Mouse (Mus musculus) gastrocnemius, postnatal 36 days (tissue): ENCODE results near the gene Slc39a11. TPM values are rescaled to one million over a fixed set of nuclear protein-coding genes. Genes with fewer than 3 reads are reported as not detected.

Experiments
- DNase-seq, 2 experiments: peaks; one replicate each; pipeline ENCODE4 v3.0.0; 2022
- intact Hi-C: fragments of 180-260 bp; cut with DNase I; formaldehyde crosslinking; loops from one replicate; pipeline ENCODE4 v1.15.1; 2025
- total RNA-seq, 2 experiments: library from RNA; stranded (reverse); gene quantifications; 2 replicates each; pipeline ENCODE4 v1.2.3; 2021

The Slc39a11 gene
- total RNA-seq, 2 experiments from 2014 or later = 2.4 to 2.8 TPM

DNA sequence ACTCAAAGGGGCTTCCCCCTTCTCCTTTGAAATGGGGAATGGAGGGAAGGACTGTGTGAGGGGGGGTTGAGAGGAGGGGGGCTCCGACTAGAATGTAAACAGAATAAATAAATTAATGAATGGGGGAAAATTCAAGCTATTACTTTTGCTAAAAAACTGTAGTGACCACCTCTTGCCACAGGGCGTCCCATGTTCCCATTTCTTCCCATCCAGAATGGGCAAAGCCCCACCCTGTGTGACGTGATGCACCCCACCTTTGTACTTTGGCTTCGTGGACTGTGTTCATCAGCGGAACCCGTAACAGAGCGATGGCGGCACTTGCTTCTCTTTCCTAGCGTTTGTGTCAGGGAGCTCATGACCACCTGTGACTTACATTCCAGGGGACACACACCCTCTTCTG is 273.8 kb downstream of the Slc39a11 start:
- intact Hi-C loops = no loop called here

DNA sequence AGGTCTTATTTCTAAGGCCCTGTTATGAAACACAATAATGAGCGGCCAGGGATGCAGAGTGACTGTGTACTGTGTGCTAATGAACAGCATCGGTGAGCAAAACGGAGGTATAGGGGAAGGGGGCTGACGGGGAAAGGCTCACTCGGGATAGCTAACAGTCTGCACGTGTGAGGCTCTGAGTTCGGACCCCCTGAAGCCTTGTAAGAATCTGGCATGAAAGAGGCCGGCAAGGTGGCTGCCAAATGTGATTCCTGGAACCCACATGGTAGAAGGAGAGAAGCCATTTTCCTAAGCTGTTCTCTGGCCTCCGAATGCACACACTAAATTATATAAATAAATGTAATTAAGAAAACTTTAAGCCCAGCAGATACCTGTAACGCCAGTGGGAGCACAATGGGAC is 276.0 kb downstream of the Slc39a11 start:
- intact Hi-C loops = no loop called here
- no peak for DNase-seq

More for the DNA sequence above, 273.8 kb downstream of the Slc39a11 start:
- no peak for DNase-seq

DNA sequence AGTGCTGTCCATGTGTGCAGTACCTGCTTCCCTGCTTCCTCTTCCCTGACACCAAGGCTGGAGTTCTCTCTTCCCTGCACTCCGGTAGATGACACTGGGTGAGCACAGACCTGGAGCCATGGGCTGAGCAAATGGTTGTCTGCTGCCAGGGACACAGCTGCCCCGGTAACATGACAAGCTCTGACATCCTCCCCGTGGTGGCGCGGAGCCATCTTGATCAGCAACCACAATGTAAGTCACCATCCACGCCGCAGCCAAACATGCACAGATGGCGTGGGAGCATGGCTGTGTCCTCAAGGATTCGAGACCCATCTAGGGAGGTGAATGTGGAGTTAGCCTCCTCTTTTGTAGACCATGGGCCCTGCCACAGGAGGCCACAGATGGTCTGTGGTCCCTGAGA is 276.5 kb downstream of the Slc39a11 start:
- intact Hi-C loops = no loop called here
- no peak for DNase-seq

DNA sequence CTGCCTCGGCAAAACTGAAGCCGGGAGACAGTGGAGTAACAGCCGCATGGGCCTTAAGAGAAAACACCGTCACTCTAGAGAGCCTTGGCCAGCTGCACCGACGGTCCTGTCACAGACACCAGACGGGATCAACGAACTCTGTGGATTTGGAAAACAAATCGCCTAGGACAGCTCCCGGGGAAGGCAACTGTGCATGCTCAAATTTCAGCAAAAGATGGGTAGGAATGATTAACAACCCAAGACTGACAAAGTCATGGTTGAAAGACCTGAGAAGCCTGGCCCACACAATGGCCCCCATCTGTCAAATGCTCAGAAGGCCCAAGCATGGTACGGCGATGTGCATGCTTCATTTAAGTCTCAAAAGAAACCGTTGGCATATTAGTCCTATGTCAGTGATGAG is 281.8 kb downstream of the Slc39a11 start:
- intact Hi-C loops = no loop called here

DNA sequence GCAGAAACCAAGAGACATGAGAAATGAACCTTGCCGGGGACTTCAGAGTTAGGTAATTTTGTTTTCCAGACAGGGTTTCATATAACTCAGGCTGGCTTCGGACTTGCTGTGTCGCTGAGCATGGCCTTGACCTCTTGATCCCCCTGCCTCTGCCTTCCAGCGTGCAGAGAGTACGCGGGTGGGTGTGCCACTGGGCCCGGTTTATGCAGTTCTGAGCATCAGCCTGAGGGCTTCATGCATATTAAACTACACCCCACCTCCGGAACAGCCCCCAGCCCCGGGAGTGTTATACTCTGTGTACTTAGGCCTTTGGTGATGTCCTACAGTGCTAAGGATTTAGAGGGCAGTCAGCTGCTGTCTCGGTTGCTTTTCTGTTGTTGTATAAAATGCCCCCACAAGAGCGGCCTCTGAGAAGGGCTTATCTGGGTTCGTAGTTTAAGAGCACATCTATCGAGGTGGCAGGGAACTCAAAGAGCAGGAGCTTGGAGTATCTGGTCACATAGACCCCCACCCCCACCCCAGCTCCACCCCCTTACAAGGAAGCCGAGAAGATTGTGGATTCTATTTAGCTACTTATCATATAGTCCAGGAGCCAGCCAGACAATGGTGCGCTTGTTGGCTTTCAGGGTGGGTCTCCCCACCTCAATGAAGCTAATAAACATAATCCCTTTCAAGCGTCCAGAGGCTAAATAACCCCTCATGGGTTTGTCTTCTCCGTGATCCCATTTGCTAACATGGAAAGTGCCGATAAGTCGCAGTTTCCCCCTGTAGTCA is 283.4 kb downstream of the Slc39a11 start:
- intact Hi-C loops = no loop called here

More for the DNA sequence above, 281.8 kb downstream of the Slc39a11 start:
- DNase-seq = no peak

DNA sequence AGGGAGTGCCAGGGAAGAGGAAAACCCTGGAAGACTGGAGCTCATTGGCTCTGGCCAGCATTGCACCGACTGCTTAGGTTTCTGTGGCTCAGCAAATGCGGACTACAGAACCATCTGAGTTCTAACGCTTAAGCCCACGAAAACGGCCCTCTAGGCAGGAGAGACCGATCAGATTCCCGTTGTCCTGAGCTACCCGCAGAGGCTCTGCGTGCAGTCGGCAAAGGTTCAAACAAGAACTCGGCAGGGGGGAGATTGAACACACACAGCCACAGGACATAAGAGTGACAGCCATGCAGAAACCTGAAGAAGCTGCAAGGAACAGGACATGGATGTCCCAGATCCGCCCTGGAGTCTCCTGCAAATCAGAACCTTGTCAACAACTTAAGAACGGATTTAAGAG is 286.1 kb downstream of the Slc39a11 start:
- intact Hi-C loops = no loop called here
- no peak for DNase-seq

More for the DNA sequence above, 283.4 kb downstream of the Slc39a11 start:
- no peak for DNase-seq

DNA sequence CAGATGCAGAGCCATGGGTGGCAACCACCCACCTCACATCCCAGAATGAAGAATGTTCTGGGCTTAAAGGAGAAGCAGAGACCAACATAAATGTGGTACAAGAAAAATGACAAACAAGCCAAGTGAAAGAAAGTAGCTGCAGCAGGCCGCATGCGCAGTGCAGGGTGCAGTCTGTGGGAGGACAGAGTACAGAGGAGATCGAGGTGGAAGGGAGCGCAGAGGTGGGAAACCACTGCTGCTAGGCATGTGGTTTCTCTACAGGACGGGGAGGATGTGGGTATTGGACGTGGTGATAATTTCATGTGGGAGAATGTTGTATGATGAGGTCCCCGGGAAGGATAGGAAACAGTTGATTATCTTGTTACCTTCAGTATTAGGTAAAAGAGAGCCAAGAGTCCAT is 287.3 kb downstream of the Slc39a11 start:
- no peak for DNase-seq
- intact Hi-C loops = no loop called here

DNA sequence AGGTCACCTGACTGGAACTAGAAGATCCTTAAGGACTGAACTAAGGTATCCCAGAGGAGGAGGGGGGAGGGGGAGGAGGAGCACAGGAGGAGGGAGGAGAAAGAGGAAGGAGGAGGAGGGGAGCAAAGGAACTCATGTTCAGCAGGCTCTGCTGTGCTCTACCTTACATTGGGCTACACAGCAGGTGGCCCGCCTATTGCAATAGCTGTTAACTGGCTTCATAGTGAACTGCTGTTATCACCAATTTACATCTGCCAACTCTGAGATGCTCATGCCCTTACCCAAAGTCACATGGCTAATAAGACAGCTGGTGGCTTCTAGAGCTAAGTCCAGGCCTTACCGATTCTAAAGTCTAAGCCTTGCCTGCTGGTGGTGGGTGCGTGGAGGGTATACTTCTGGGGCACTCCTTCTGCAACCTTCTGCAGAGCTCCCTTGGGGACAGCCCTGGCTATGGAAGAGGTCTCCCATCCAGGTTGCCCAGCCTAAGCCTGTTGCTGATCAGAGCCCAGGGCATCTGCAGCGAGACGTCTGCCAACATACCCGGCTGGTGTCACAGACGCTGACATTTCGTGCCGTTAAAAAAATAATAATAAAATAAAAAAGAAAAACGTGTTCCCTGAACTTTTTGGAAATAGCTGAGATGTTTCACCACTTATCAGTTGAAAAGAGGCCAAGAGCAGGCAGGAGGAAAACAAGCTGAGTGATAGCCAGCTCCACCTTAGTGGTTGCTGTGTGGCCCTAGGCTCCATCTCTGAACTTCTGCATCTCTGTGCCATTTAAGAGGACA is 289.6 kb downstream of the Slc39a11 start:
- intact Hi-C loops = no loop called here
- DNase-seq = no peak

DNA sequence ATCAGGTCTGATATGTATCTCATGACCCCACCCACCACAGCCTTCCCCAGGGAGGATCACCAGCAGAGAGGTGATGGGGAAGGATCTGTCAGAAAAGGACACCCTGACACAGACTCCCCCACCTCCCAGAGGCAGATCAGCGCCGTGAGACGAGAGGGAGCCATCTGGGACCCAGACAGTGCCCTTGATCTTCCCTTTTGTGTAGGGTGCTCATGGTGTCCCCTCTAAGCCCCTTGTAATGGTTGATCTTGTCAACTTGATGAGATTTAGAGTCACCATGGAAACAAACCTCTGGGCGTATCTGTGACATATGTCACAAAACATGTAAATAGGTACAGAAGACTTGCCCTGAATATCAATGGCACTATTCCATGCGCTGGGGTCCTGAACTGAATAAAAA is 293.9 kb downstream of the Slc39a11 start:
- no peak for DNase-seq
- intact Hi-C loops = no loop called here

DNA sequence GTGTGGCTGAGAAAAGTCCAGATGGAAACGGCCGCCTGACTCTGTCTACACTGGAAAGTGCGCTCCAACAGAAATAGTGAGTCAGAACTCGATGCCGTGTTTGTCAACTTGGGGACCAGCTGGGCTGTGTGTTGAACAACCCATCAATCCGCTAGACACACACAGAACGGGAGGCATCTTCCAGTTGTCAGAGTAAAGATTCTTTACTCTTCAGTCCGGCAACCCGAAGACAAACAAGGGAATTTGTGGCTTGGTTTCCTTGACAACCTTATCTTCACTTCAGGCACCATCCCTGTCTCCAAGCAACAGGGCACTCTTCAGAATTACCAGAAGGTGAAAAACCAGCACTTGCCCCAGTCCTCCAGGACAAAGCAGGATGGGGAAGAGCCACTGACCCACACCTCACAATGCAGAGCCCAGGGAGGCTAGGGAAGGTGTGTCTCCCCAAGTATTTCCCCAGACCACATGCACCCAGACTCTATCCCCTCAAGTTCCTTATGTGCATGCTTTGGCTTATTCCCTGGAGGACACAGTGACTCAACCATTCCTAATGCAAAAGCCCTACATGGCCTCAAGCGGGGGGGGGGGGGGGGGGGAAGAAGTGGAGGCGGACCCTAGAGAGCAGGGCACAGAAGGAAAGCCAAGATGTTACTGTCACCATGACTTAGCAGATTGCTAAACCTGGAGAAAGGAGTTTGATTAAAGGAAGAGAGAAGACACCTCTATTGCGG is 297.6 kb downstream of the Slc39a11 start:
- intact Hi-C loops = no loop called here
- DNase-seq = no peak

DNA sequence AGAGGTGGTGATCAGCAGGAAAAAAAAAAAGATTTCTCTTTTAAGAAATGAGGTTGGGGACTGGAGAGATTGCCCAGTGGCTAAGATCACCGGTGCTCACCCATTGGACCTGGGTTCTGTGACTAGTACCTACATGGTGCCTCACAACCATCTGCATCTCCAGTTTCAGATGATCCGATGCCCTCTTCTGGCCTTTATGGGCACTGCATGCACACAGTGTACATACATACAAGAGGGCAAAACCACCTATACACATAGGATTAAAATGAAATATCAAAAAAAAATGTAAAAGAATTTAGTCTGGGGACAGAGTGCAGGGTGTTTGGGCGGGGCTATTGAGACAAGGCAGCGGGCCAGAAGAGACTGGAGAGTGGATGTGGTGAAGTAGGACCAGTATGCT is 299.3 kb downstream of the Slc39a11 start:
- intact Hi-C loops = no loop called here
- DNase-seq = no peak

DNA sequence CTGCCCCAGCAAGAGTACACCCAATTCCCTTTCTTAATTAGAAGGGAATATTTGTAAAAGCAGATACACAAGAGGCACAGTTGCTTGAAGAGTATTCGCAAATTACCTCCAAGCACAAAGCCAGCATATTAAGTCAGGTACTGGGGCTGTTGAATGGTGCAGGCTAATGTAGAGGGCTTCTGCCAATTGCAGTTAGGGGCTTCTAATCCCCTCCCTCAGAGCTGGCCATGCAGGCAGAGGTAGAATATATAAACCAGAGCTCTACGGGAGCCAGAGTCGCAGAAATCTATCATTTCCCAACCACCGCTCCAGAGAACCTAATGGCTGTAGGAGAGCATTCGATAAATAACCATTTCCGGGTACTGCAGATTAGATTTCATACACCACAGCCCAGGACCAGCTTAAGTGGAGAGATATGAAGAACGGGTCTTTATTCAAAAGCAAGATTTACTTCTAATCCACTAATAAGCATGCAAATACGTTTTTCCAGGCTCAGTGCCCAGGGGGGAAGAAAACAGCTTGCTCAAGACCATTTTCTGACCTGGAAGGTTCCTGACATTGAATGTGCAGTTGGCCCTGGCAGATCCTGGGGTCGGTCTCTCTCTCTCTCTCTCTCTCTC is 302.9 kb downstream of the Slc39a11 start:
- intact Hi-C loops = no loop called here
- no peak for DNase-seq

DNA sequence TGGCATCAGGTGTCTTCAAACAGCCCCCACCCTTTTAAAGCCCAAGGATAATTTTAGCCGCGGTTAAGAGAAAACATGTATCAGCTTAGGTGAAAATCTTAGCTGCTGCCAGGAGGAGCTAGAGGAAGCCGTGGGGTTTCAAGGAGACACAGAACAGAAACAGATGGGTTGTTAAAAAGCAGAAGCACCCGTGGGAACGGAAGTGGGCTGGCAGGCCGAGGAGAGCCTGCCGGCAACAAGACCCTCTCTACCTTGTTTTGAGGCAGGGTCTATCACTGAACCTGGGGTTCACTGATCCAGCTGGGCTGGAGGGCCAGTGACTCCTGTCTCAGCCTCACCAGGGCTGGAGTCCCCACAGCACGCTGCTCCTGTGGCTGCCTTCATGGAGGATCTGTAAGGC is 310.1 kb downstream of the Slc39a11 start:
- no peak for DNase-seq
- intact Hi-C loops = no loop called here

DNA sequence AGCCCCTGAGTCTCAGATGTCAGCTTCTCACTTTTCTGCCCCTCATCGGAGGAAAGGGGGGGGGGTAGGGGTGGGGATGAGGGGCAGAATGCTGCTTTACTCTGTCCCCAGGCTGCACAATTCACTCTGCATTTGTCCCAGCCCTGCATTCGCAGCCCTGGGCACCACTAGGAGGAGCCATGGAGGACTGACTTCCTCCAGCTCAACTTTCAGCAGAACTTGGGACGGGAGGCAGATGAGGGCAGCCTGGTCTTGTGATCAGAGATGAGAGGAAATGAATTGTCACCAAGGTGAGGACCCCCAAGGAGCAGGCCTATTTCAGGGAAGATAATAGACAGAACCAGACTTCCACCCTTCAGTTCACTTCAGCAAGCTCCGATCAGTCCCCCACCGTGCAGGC is 311.3 kb downstream of the Slc39a11 start:
- no peak for DNase-seq
- intact Hi-C loops = no loop called here

DNA sequence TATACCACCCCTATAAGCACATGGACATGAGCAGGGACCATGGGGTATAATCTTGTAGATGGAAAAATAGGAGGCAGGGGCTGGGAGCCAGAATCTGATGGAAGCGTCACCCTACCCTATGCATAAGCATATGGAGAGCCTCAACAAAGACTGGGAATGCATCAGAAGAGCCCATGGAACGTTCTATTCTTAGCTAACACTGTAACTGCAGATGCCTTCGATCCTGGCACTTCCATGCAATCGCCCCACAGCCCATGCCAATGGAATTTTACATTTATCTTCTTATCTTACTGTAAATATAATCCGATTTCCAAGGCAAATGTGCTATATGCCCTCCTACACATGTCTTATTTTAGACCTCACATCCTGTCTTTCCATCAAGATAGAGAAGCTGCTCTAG is 314.2 kb downstream of the Slc39a11 start:
- no peak for DNase-seq
- intact Hi-C loops = no loop called here

DNA sequence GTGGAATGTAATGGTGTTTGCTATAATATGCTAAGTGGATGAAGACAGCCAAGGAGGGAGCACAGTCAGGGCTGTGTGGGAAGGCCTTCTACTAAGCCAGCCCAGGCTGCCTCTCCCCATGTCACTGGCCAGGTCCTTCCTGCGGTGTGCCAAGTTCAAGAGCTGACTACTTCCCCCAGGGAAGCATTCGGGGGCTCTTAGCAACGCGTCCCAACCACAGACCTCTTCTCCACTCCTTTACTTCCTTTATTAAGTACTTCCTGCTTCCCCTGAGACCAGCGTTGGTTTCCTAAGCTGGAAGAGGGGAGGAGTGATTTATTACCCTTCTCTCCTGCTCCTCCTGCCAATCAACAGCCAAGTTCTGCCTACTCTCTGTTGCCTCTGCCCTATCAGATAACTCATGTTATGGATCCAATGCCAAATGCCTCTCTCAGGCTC is 315.4 kb downstream of the Slc39a11 start:
- intact Hi-C loops = no loop called here
- no peak for DNase-seq

DNA sequence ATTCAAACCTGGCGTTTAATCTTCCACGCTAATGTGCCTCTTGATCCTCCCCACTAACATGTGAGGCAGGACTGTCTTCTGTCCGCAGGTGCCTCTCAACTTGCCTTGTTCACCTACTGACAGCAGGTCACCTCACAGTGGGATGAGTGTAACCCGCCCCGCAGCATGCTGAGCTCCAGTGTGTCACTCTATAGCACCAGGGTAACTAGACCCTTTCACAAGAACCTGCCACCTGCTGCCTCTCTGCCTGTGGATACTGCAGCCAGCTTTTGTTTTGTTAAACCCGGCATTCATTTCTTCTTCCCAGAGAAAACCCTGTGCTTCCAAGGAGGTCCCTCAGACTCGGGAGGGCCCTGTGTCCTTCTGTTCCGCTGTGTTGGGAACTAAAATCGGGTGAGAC is 316.3 kb downstream of the Slc39a11 start:
- no peak for DNase-seq
- intact Hi-C loops = no loop called here

DNA sequence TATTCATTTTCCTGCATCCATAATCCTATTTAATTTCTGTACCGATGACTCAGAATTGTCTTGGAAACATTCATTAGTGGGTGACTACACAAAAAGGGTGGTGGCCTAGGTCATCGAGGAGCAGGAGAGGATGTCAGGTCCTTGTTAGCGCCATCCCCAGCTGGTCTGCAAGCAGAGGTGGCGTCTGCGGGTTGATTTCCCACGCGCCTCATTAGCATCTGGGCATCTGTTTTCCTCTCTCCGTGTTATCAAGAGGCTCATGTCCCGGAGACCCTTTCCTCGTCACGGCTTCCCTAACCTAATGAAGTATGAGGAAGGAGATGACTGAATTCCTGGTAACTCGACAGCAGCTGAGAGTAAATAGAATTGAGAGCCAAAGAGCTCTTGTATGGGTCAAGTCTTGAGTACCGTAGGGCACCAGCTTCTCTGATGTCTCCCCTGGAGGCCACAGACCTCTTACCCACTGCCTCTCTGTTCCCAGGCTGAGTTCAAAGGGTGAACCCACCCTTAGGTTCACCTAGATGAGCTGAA is 319.8 kb downstream of the Slc39a11 start:
- intact Hi-C loops = no loop called here
- no peak for DNase-seq

DNA sequence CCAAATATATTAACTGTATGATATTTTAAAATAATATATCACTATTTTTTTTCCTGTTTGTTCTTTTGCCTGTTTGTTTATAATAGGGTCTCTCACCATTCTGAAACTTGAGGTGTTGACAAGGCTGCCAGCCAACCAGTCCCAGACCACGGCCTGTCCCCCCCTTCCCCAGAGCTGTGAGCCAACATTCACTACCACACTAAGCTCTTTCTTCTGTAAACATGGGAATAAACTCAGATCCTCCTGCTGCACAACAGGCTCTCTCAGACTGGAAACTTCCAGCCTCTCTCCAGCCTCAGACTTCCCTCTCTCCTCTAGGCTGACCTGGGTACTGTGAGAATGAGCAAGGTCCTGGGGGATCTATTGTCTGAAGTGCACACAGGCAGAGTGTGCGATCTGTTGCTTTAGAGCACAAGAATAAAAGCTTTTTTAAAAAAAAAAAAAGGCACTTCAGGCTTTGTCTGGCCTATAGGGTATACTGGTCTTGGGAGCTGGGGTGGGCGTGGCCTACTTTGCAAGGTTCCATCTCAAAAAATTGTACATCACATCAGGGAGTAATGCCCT is 322.3 kb downstream of the Slc39a11 start:
- no peak for DNase-seq
- intact Hi-C loops = no loop called here

DNA sequence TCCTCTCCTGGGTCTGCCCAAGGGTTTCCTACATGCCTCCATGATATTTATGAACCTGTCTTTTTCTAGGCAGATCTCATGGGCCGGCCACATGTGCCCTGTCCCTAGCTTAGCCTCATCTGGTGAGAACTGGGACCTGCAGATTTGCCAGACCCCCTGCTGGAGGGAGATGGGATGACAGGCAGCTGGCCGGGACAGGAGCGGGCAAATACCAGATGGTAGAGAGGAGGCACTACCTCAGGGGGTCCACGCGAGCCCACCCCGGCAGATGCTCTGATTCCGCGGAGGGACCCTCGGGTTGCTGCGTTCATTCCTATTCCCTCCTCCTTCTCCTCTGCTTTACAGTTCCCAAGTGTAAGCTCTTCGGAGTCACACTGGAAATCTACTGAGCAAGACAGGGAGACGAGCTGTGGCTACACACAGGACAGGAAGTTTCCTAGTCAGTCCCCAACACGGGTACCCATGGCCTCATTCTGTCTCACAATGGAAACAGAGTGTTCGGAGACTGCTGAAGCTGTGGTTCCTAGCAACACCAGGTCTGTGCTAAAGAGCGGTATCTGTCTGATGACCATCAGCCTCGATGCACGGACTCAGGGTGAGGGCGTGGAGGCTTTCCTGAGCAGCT is 323.4 kb downstream of the Slc39a11 start:
- DNase-seq = peak; percentile 36 to 47
- intact Hi-C loops = no loop called here
